Mouse (Mus musculus) liver, embryonic 14.5 days (tissue): ENCODE measurements at regions not wholly inside any gene's neighbourhood (a gene's known extent, or its start where the extent isn't known, plus 50 kb on each side); places are given as distances from the start of the nearest gene placed in this dataset.

Source experiments
- ATAC-seq: fragments of 200-750 bp; cut with Nextera tagmentation; 2 replicates; pipeline ENCODE4 v1.8.0; 2017; ENCODE audit warnings: moderate number of reproducible peaks, mild to moderate bottlenecking, moderate library complexity; ENCODE audit not compliant: insufficient read depth
- DNase-seq, 3 experiments: peaks; one replicate each; pipeline ENCODE4 v3.0.0-alpha.2; 2012 to 2013; ENCODE audit warnings: low read depth in 3 of 3, low spot score in 3 of 3
- H3K27ac ChIP-seq: fragments of 300-500 bp; sonication (generic); 2 replicates; pipeline ENCODE4 v1.5.1; 2014; ENCODE audit warnings: moderate library complexity, mild to moderate bottlenecking, control low read depth, inconsistent platforms
- H3K27me3 ChIP-seq: fragments of 300-500 bp; sonication (generic); 2 replicates; pipeline ENCODE4 v1.6.1; 2014; ENCODE audit warnings: mild to moderate bottlenecking, low read length, moderate library complexity; ENCODE audit not compliant: control insufficient read depth, insufficient read depth
- H3K36me3 ChIP-seq: fragments of 300-500 bp; sonication (generic); replicated peaks from 2 replicates; pipeline ENCODE4 v1.6.1; 2014; ENCODE audit warnings: low read depth; ENCODE audit not compliant: control insufficient read depth, insufficient read depth
- H3K4me1 ChIP-seq, 2 experiments: fragments of 200-500 bp in 1 of 2; fragments of 300-500 bp in 1 of 2; sonication (generic) in 1 of 2; replicated peaks; 2 replicates each; pipeline ENCODE4 v1.6.1; 2012 to 2014; ENCODE audit warnings: antibody characterized with exemption in 1 of 2, inconsistent platforms in 1 of 2, low read length in 1 of 2; ENCODE audit not compliant: control insufficient read depth in 2 of 2, insufficient read depth in 2 of 2
- H3K4me2 ChIP-seq: fragments of 300-500 bp; sonication (generic); 2 replicates; pipeline ENCODE4 v1.6.1; 2014; ENCODE audit warnings: low read depth, mild to moderate bottlenecking, control low read depth, moderate library complexity
- H3K4me3 ChIP-seq, 2 experiments: fragments of 200-500 bp in 1 of 2; fragments of 300-500 bp in 1 of 2; sonication (generic) in 1 of 2; 2 replicates each; pipeline ENCODE4 v1.5.1; 2012 to 2014; ENCODE audit warnings: low read depth in 2 of 2, low read length in 2 of 2, mild to moderate bottlenecking in 2 of 2, control low read depth in 1 of 2, inconsistent platforms in 1 of 2, moderate library complexity in 1 of 2; ENCODE audit not compliant: insufficient read depth in 1 of 2
- H3K9ac ChIP-seq: fragments of 300-500 bp; sonication (generic); replicated peaks from 2 replicates; pipeline ENCODE4 v1.6.1; 2014; ENCODE audit warnings: mild to moderate bottlenecking, control low read depth, moderate library complexity
- H3K9me3 ChIP-seq: fragments of 300-500 bp; sonication (generic); 2 replicates; pipeline ENCODE4 v1.6.1; 2016; ENCODE audit warnings: low read length, mixed read lengths; ENCODE audit not compliant: control insufficient read depth
- CTCF ChIP-seq: IDR thresholded peaks from 2 replicates; pipeline ENCODE4 v1.5.1; 2016; ENCODE audit warnings: antibody characterized with exemption, low read depth, control low read depth
- EP300 ChIP-seq: IDR thresholded peaks from 2 replicates; pipeline ENCODE4 v1.6.1; 2016; ENCODE audit warnings: antibody characterized with exemption, low read depth
- WGBS: fragments of 180-500 bp; shearing (Covaris S2); extraction: QIAGEN DNeasy Blood & Tissue Kit; methylation state at CpG from one replicate; pipeline ENCODE4 v1.1.7; 2014; ENCODE audit not compliant: insufficient replicate concordance; 5-methylcytosine and 5-hydroxymethylcytosine counted together

GRCm38 (mm10) chr12:31130434-31130833 lies 56.8 kb downstream of the Fam110c start:
- no peaks in the 10 kb centered on the region for H3K4me1 ChIP-seq
- H3K36me3 ChIP-seq = no peaks in the 10 kb centered on the region
- no peak overlapping the region for H3K27ac ChIP-seq
- DNase-seq (no peak), ATAC-seq (no peak)
- H3K4me2 ChIP-seq = no peak overlapping the region
- no peak overlapping the region for H3K9ac ChIP-seq
- TF ChIP-seq CTCF (no peak), EP300 (no peak)
- H3K27me3 ChIP-seq = no peaks in the 10 kb centered on the region
- no peaks in the 10 kb centered on the region for H3K9me3 ChIP-seq
- H3K4me3 ChIP-seq = no peak overlapping the region
- 47% methylated on average over 2 of the region's 2 CpGs for WGBS

GRCm38 (mm10) chr12:31134465-31134992 lies 60.9 kb downstream of the Fam110c start:
- H3K9me3 ChIP-seq = no peaks in the 10 kb centered on the region
- TF ChIP-seq CTCF = no peak
- TF ChIP-seq EP300 = no peak
- ATAC-seq = no peak
- no peak overlapping the region for H3K4me3 ChIP-seq
- H3K9ac ChIP-seq = no peak overlapping the region
- no peak overlapping the region for H3K27ac ChIP-seq
- no peak overlapping the region for H3K4me2 ChIP-seq
- WGBS = 51% methylated on average over 6 of the region's 6 CpGs
- no peak for DNase-seq
- H3K27me3 ChIP-seq = no peaks in the 10 kb centered on the region
- H3K36me3 ChIP-seq = no peaks in the 10 kb centered on the region
- no peaks in the 10 kb centered on the region for H3K4me1 ChIP-seq

GRCm38 (mm10) chr12:31136364-31136763 lies 62.7 kb downstream of the Fam110c start:
- no peak for ATAC-seq
- no peak for TF ChIP-seq CTCF
- TF ChIP-seq EP300 = no peak
- DNase-seq = no peak
- no peaks in the 10 kb centered on the region for H3K27me3 ChIP-seq
- H3K9ac ChIP-seq = no peak overlapping the region
- H3K4me3 ChIP-seq = no peak overlapping the region
- WGBS = 64% methylated on average over 10 of the region's 10 CpGs
- H3K27ac ChIP-seq = no peak overlapping the region
- H3K4me1 ChIP-seq = no peaks in the 10 kb centered on the region
- no peaks in the 10 kb centered on the region for H3K9me3 ChIP-seq
- no peaks in the 10 kb centered on the region for H3K36me3 ChIP-seq
- H3K4me2 ChIP-seq = no peak overlapping the region

- ATAC-seq (no peak), DNase-seq (no peak)
- 38% methylated on average over 3 of the region's 3 CpGs for WGBS
- H3K27me3 ChIP-seq = no peaks in the 10 kb centered on the region
- H3K9me3 ChIP-seq = no peaks in the 10 kb centered on the region
- no peaks in the 10 kb centered on the region for H3K4me1 ChIP-seq
- no peak overlapping the region for H3K9ac ChIP-seq
- TF ChIP-seq EP300 (no peak), CTCF (no peak)
- no peak overlapping the region for H3K4me3 ChIP-seq
- no peak overlapping the region for H3K4me2 ChIP-seq
- no peak overlapping the region for H3K27ac ChIP-seq
- no peaks in the 10 kb centered on the region for H3K36me3 ChIP-seq
Measured at GRCm38 (mm10) chr12:31136911-31137310, 63.2 kb downstream of the Fam110c start.

- 51% methylated on average over 5 of the region's 5 CpGs for WGBS
Measured at GRCm38 (mm10) chr12:31137431-31137830, 63.8 kb downstream of the Fam110c start.

More at GRCm38 (mm10) chr12:31137431-31137830, 63.8 kb downstream of the Fam110c start:
- Histone ChIP-seq H3K4me2 (no peak overlapping the region), H3K36me3 (no peaks in the 10 kb centered on the region), H3K27me3 (no peaks in the 10 kb centered on the region), H3K9ac (no peak overlapping the region), H3K9me3 (no peaks in the 10 kb centered on the region), H3K27ac (no peak overlapping the region), H3K4me1 (no peaks in the 10 kb centered on the region), H3K4me3 (no peak overlapping the region)
- DNase-seq (no peak), ATAC-seq (no peak)
- TF ChIP-seq CTCF = no peak
- no peak for TF ChIP-seq EP300
